Mouse (Mus musculus): ENCODE data around the gene Clcn7.

DNA sequence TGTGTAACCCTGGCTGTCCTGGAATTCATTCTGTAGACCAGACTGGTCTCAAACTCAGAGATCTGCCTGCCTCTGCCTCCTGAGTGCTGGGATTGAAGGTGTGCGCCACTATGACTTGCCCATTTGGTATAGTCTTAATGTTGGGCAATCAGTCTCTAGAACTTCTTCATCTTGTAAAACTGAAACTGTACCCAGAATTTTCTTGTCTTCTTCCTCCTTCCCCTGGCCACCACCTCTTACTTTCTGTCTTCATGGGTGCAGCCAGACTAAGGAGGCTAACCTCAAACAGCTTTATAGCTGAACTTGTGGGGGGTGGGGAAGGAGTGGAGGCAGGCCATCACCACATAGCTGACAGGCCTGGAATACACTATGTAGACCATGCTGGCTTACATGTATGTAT is 5.6 kb downstream of the Clcn7 start:
- TF ChIP-seq CTCF (conservative IDR thresholded peaks at IDR 0.05; ENCODE audit: low read length): no peak
- TF ChIP-seq POU5F1 (IDR thresholded peaks at IDR 0.05; ENCODE audit: borderline replicate concordance, low read length): no peak
